Mouse (Mus musculus): Measurements from ENCODE around the gene Hps5. TPM values are rescaled to one million over a fixed set of nuclear protein-coding genes. Genes with fewer than 3 reads are reported as not detected.

The Hps5 gene
- polyA plus RNA-seq, 1 experiment: 40.9 TPM

DNA sequence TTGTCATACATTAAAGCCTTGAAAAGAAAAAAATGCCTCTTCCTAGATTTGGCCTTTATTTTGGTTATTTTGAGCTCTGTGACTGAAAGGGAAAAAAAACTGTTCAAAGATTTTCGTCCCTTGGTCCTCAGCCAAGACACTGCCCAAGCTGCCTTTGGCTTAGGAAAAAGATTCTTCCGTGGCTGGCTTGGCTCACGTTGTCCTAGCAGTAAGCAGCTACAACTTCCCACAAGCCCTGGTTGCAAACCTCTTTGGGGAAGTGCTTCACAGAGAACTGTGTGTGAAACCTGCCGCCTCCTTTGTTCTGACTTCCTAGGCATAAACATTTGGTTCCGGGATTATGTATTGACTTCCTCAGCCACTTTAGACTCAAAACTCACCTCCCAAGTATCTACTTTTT is 79.0 kb downstream of the Hps5 start:
- Histone ChIP-seq H3K4me1 (ENCODE audit: control insufficient read depth, insufficient read depth, low read length) (peaks cover 68% of the 10 kb centered on the region), H3K4me3 (ENCODE audit: insufficient read depth, low read length) (no peak overlapping the region), H3K27ac (ENCODE audit: insufficient read depth, low read depth, low read length) (peak overlapping the region; percentile 40)
- TF ChIP-seq POLR2A (IDR thresholded peaks at IDR 0.05; ENCODE audit: borderline replicate concordance, low read depth, low read length): no peak
- TF ChIP-seq CTCF (IDR thresholded peaks at IDR 0.05; ENCODE audit: low read depth, low read length): no peak

- H3K27ac ChIP-seq (ENCODE audit: insufficient read depth, low read depth, low read length): peak within 1 kb of the TSS; percentile 40
- no peak for TF ChIP-seq CTCF (IDR thresholded peaks at IDR 0.05; ENCODE audit: low read depth, low read length)
- no peak for TF ChIP-seq POLR2A (IDR thresholded peaks at IDR 0.05; ENCODE audit: borderline replicate concordance, low read depth, low read length)
- H3K4me3 ChIP-seq (ENCODE audit: insufficient read depth, low read length): peak within 1 kb of the TSS; percentile 30
- peaks cover 67% of the 10 kb centered on the region for H3K4me1 ChIP-seq (ENCODE audit: control insufficient read depth, insufficient read depth, low read length)
Measured at GRCm38 (mm10) chr7:46715600-46715999, 80.3 kb downstream of the Hps5 start, which contains the start of gene Saa3. Gene Saa3, minus strand, starts transcription at chr7:46715700.

DNA sequence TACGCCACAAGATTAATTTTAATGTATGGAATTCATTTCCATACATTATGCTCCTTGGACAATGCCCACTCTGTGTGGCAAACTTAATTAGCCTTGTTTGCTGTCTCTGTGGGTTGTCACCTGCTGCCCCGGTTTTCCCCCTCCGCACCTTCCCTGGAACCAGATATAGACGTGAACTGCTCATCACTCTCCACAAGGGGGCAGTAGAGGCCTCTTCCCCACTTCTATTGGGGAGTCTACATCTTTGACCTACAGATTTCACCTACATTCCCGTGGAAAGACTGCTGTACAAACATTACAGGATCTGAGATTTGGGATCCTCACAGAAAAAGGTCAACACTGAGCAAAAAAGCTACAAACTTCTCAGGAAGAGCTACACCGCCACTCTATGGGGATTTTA is 81.3 kb downstream of the Hps5 start:
- TF ChIP-seq CTCF (IDR thresholded peaks at IDR 0.05; ENCODE audit: low read depth, low read length) (peak; percentile 59; the same call in 1 of the 2 replicates), POLR2A (IDR thresholded peaks at IDR 0.05; ENCODE audit: borderline replicate concordance, low read depth, low read length) (no peak)
- Histone ChIP-seq H3K4me1 (ENCODE audit: control insufficient read depth, insufficient read depth, low read length) (peaks cover 56% of the 10 kb centered on the region), H3K27ac (ENCODE audit: insufficient read depth, low read depth, low read length) (no peak overlapping the region), H3K4me3 (ENCODE audit: insufficient read depth, low read length) (peak overlapping the region; percentile 30)

GRCm38 (mm10) chr7:46712250-46712649 is 83.6 kb downstream of the Hps5 start:
- TF ChIP-seq POLR2A (IDR thresholded peaks at IDR 0.05; ENCODE audit: borderline replicate concordance, low read depth, low read length): no peak
- TF ChIP-seq CTCF (IDR thresholded peaks at IDR 0.05; ENCODE audit: low read depth, low read length): no peak
- Histone ChIP-seq H3K27ac (ENCODE audit: insufficient read depth, low read depth, low read length) (peak overlapping the region; percentile 25), H3K4me1 (ENCODE audit: control insufficient read depth, insufficient read depth, low read length) (peaks cover 44% of the 10 kb centered on the region), H3K4me3 (ENCODE audit: insufficient read depth, low read length) (no peak overlapping the region)

Other genes starting within 250 kb of the Hps5 start
- gene Sergef, start 156.3 kb downstream of the Hps5 start, polyA plus RNA-seq (2012; ENCODE audit: insufficient read depth, insufficient read length, missing spikeins): 7.0 and 7.4 TPM in 2 replicates
- not detected in 2 replicates for gene Tph1, start 123.5 kb downstream of the Hps5 start, polyA plus RNA-seq (2012; ENCODE audit: insufficient read depth, insufficient read length, missing spikeins)
- 7.9 and 8.1 TPM in 2 replicates for gene Saal1, start 85.4 kb downstream of the Hps5 start, polyA plus RNA-seq (2012; ENCODE audit: insufficient read depth, insufficient read length, missing spikeins)
- 5.0 and 6.2 TPM in 2 replicates for gene Saa3, start 80.4 kb downstream of the Hps5 start, polyA plus RNA-seq (2012; ENCODE audit: insufficient read depth, insufficient read length, missing spikeins)
- not detected in 2 replicates for gene Saa4, start 63.5 kb downstream of the Hps5 start, polyA plus RNA-seq (2012; ENCODE audit: insufficient read depth, insufficient read length, missing spikeins)
- gene Saa1, start 53.1 kb downstream of the Hps5 start, polyA plus RNA-seq (2012; ENCODE audit: insufficient read depth, insufficient read length, missing spikeins): not detected in 2 replicates
- not detected in 2 replicates for gene Saa2, start 44.3 kb downstream of the Hps5 start, polyA plus RNA-seq (2012; ENCODE audit: insufficient read depth, insufficient read length, missing spikeins)
- 37.0 and 40.5 TPM in 2 replicates for gene Gtf2h1, start within 50 bp of the Hps5 start, polyA plus RNA-seq (2012; ENCODE audit: insufficient read depth, insufficient read length, missing spikeins)
- gene Ldha, start 45.4 kb upstream of the Hps5 start, polyA plus RNA-seq (2012; ENCODE audit: insufficient read depth, insufficient read length, missing spikeins): 344 and 355 TPM in 2 replicates
- not detected in 2 replicates for gene Ldhc, start 65.1 kb upstream of the Hps5 start, polyA plus RNA-seq (2012; ENCODE audit: insufficient read depth, insufficient read length, missing spikeins)
- 103 and 112 TPM in 2 replicates for gene Tsg101, start 123.9 kb upstream of the Hps5 start, polyA plus RNA-seq (2012; ENCODE audit: insufficient read depth, insufficient read length, missing spikeins)
- 11.3 and 17.4 TPM in 2 replicates for gene Uevld, start 162.5 kb upstream of the Hps5 start, polyA plus RNA-seq (2012; ENCODE audit: insufficient read depth, insufficient read length, missing spikeins)
- gene Gm9999, start 187.5 kb upstream of the Hps5 start, polyA plus RNA-seq (2012; ENCODE audit: insufficient read depth, insufficient read length, missing spikeins): not detected in 2 replicates
- 12.6 and 14.8 TPM in 2 replicates for gene Spty2d1, start 212.3 kb upstream of the Hps5 start, polyA plus RNA-seq (2012; ENCODE audit: insufficient read depth, insufficient read length, missing spikeins)